Comparison of ENCODE assay signal across 16 mouse cellular contexts in genomic region chr16:96148834-96149233, GRCm38 (mm10). TPM values are rescaled to one million over a fixed set of nuclear protein-coding genes. Genes with fewer than 3 reads are reported as not detected.
DNase-seq lines count a peak whose midpoint lies in the region; ATAC-seq and TF ChIP-seq lines count a peak whose summit lies in the region.
"Had no signal": no experiment of that assay in that cellular context is flagged by ENCODE, and none has a peak within 500 bp of the region (broad histone marks: within the 10 kb centered on the region; RNA-seq: fewer than 3 reads in every experiment).

No protein-coding gene starts in this region.

- peak overlapping the region; percentile 79 for H3K27ac ChIP-seq in heart, embryonic 11.5 days (ENCODE audit: low read depth, low read length)
- peak overlapping the region; percentile 72; the same call in 1 of the 2 replicates for H3K27ac ChIP-seq in lung, embryonic 14.5 days (ENCODE audit: low read depth)
- peak overlapping the region; percentile 39 for H3K27ac ChIP-seq in embryonic facial prominence, embryonic 15.5 days (replicated peaks)
- peak overlapping the region; percentile 88 for H3K27ac ChIP-seq in stomach, postnatal 0 days (replicated peaks)
- no peak overlapping the region for H3K27ac ChIP-seq in liver, embryonic 12.5 days
- H3K27ac ChIP-seq: hindbrain, embryonic 10.5 days; midbrain, embryonic 13.5 days; neural tube, embryonic 12.5 days had no signal

- H3K36me3 ChIP-seq in heart, embryonic 11.5 days (ENCODE audit: control insufficient read depth, insufficient read depth, low read length) = no peaks in the 10 kb centered on the region
- H3K36me3 ChIP-seq in lung, embryonic 14.5 days (ENCODE audit: insufficient read depth) = peaks cover 7% of the 10 kb centered on the region; the same call in 1 of the 2 replicates
- 0 out of 2 replicates have a peak, but pooled peaks cover 3% of the 10 kb centered on the region for H3K36me3 ChIP-seq in embryonic facial prominence, embryonic 15.5 days
- no peaks in the 10 kb centered on the region; the same call in 1 of the 2 replicates for H3K36me3 ChIP-seq in stomach, postnatal 0 days (ENCODE audit: control insufficient read depth, insufficient read depth, low read length)
- H3K36me3 ChIP-seq in liver, embryonic 12.5 days = peaks cover 21% of the 10 kb centered on the region

- no peaks in the 10 kb centered on the region for H3K27me3 ChIP-seq in heart, embryonic 11.5 days (ENCODE audit: control insufficient read depth, insufficient read depth, low read length)
- no peaks in the 10 kb centered on the region for H3K27me3 ChIP-seq in lung, embryonic 14.5 days (ENCODE audit: insufficient read depth, low read length)
- no peaks in the 10 kb centered on the region for H3K27me3 ChIP-seq in embryonic facial prominence, embryonic 15.5 days
- H3K27me3 ChIP-seq in stomach, postnatal 0 days (ENCODE audit: control insufficient read depth, insufficient read depth, low read length) = no peaks in the 10 kb centered on the region
- 0 out of 2 replicates have a peak, but pooled peaks cover 3% of the 10 kb centered on the region for H3K27me3 ChIP-seq in liver, embryonic 12.5 days (replicated peaks)
- H3K27me3 ChIP-seq: midbrain, embryonic 13.5 days; neural tube, embryonic 12.5 days had no signal

- no peak for DNase-seq in heart, adult 18-20 months
- no peak for DNase-seq in lung, embryonic 14.5 days
- no peak for DNase-seq in lung, postnatal 4 days
- DNase-seq in stomach, postnatal 0 days (ENCODE audit: low spot score) = no peak
- DNase-seq in layer of hippocampus, adult 9-11 months = no peak
- DNase-seq: cerebellum, postnatal 10 days; kidney, postnatal 25 days; liver; thymus, postnatal 4 days had no signal

- TF ChIP-seq CTCF in lung, embryonic 14.5 days (IDR thresholded peaks at IDR 0.05; ENCODE audit: low read depth) = no peak
- TF ChIP-seq CTCF in stomach, postnatal 0 days (IDR thresholded peaks at IDR 0.05; ENCODE audit: low read depth) = no peak

- H3K4me3 ChIP-seq in heart, embryonic 11.5 days (ENCODE audit: low read depth, low read length) = no peak overlapping the region
- H3K4me3 ChIP-seq in lung, embryonic 14.5 days (ENCODE audit: low read depth, low read length) = no peak overlapping the region
- no peak overlapping the region for H3K4me3 ChIP-seq in embryonic facial prominence, embryonic 15.5 days (replicated peaks)
- H3K4me3 ChIP-seq in stomach, postnatal 0 days (ENCODE audit: low read depth, low read length) = no peak overlapping the region
- H3K4me3 ChIP-seq in liver, embryonic 12.5 days = no peak overlapping the region
- H3K4me3 ChIP-seq: hindbrain, embryonic 10.5 days; midbrain, embryonic 13.5 days; neural tube, embryonic 12.5 days had no signal

- H3K9ac ChIP-seq in heart, embryonic 11.5 days (ENCODE audit: low read depth, low read length) = peak overlapping the region; percentile 59
- no peak overlapping the region for H3K9ac ChIP-seq in lung, embryonic 14.5 days
- H3K9ac ChIP-seq in embryonic facial prominence, embryonic 15.5 days = no peak overlapping the region
- H3K9ac ChIP-seq in stomach, postnatal 0 days (ENCODE audit: low read length) = peak overlapping the region; percentile 27; the same call in 1 of the 2 replicates
- no peak overlapping the region for H3K9ac ChIP-seq in liver, embryonic 12.5 days
- H3K9ac ChIP-seq: neural tube, embryonic 12.5 days had no signal

- 42% methylated on average over 6 of the region's 6 CpGs for WGBS in heart, embryonic 11.5 days (ENCODE audit: insufficient replicate concordance)
- 56% methylated on average over 6 of the region's 6 CpGs for WGBS in lung, embryonic 14.5 days
- 65% methylated on average over 6 of the region's 6 CpGs for WGBS in embryonic facial prominence, embryonic 15.5 days
- 48% methylated on average over 6 of the region's 6 CpGs for WGBS in stomach, postnatal 0 days
- 64% methylated on average over 6 of the region's 6 CpGs for WGBS in liver, embryonic 12.5 days (ENCODE audit: insufficient replicate concordance)

- peaks cover 33% of the 10 kb centered on the region for H3K4me1 ChIP-seq in heart, embryonic 11.5 days (ENCODE audit: control insufficient read depth, insufficient read depth, low read length)
- H3K4me1 ChIP-seq in lung, embryonic 14.5 days (ENCODE audit: insufficient read depth) = no peaks in the 10 kb centered on the region
- peaks cover 28% of the 10 kb centered on the region for H3K4me1 ChIP-seq in embryonic facial prominence, embryonic 15.5 days
- peaks cover 10% of the 10 kb centered on the region; the same call in 1 of the 2 replicates for H3K4me1 ChIP-seq in stomach, postnatal 0 days (replicated peaks; ENCODE audit: control insufficient read depth, insufficient read depth)
- H3K4me1 ChIP-seq in liver, embryonic 12.5 days = peaks cover 33% of the 10 kb centered on the region

- peak overlapping the region; percentile 43 for H3K4me2 ChIP-seq in heart, embryonic 11.5 days
- no peak overlapping the region for H3K4me2 ChIP-seq in lung, embryonic 14.5 days
- H3K4me2 ChIP-seq in embryonic facial prominence, embryonic 15.5 days (replicated peaks) = no peak overlapping the region
- H3K4me2 ChIP-seq in stomach, postnatal 0 days (replicated peaks; ENCODE audit: low read depth) = no peak overlapping the region; the same call in 1 of the 2 replicates
- no peak overlapping the region for H3K4me2 ChIP-seq in liver, embryonic 12.5 days
- H3K4me2 ChIP-seq: midbrain, embryonic 13.5 days; neural tube, embryonic 12.5 days had no signal

- ATAC-seq in heart, embryonic 11.5 days (replicated peaks; ENCODE audit: insufficient number of reproducible peaks, low FRiP score, low TSS enrichment) = no peak
- no peak for ATAC-seq in lung, embryonic 14.5 days (ENCODE audit: insufficient read depth)
- ATAC-seq in embryonic facial prominence, embryonic 15.5 days (ENCODE audit: insufficient number of reproducible peaks, low FRiP score, low TSS enrichment, low read depth) = no peak
- no peak for ATAC-seq in stomach, postnatal 0 days (ENCODE audit: low FRiP score, low TSS enrichment)
- no peak for ATAC-seq in liver, embryonic 12.5 days
- ATAC-seq: lung, postnatal 0 days; midbrain, embryonic 13.5 days had no signal

- TF ChIP-seq EP300 in stomach, postnatal 0 days (optimal IDR thresholded peaks at IDR 0.05) = no peak

- H3K9me3 ChIP-seq in heart, embryonic 11.5 days (replicated peaks; ENCODE audit: control insufficient read depth, low read length) = no peaks in the 10 kb centered on the region
- no peaks in the 10 kb centered on the region for H3K9me3 ChIP-seq in lung, embryonic 14.5 days (ENCODE audit: low read depth, low read length)
- H3K9me3 ChIP-seq in embryonic facial prominence, embryonic 15.5 days (replicated peaks) = no peaks in the 10 kb centered on the region
- H3K9me3 ChIP-seq in stomach, postnatal 0 days (ENCODE audit: control insufficient read depth, low read length) = no peaks in the 10 kb centered on the region
- H3K9me3 ChIP-seq in liver, embryonic 12.5 days (replicated peaks) = no peaks in the 10 kb centered on the region
- H3K9me3 ChIP-seq: hindbrain, embryonic 10.5 days; midbrain, embryonic 13.5 days; neural tube, embryonic 12.5 days had no signal

RNA-seq across cellular contexts. Expression of gene Wrb, which starts 3.6 kb away (rescaled TPM):
- 84.1 and 96.5 TPM in 2 replicates for polyA plus RNA-seq in heart, embryonic 11.5 days (2014; fragmentation: Nextera tagmentation; extraction: Ambion mirVana)
- 10 to 100 TPM; 14.3 to 19.5 TPM for total RNA-seq in heart, adult 18-20 months (2021)
- 53.3 and 56.2 TPM in 2 replicates for polyA plus RNA-seq in lung, embryonic 14.5 days (2014; fragmentation: Nextera tagmentation; extraction: Ambion mirVana)
- 51.3 and 52.3 TPM in 2 replicates for polyA plus RNA-seq in embryonic facial prominence, embryonic 15.5 days (2015; fragmentation: Nextera tagmentation; extraction: Ambion mirVana)
- polyA plus RNA-seq in stomach, postnatal 0 days (2015; fragmentation: Nextera tagmentation; extraction: Ambion mirVana) = 29.9 and 33.1 TPM in 2 replicates
- 26.0 and 30.9 TPM in 2 replicates for polyA plus RNA-seq in liver, embryonic 12.5 days (2016; fragmentation: Nextera tagmentation; extraction: Ambion mirVana)

RNA-seq across cellular contexts. Expression of gene Hmgn1, which starts 21.3 kb away (rescaled TPM):
- 543 and 564 TPM in 2 replicates for polyA plus RNA-seq in heart, embryonic 11.5 days (2014; fragmentation: Nextera tagmentation; extraction: Ambion mirVana)
- 10 to 100 TPM; 46.5 to 57.6 TPM for total RNA-seq in heart, adult 18-20 months (2021)
- 746 and 786 TPM in 2 replicates for polyA plus RNA-seq in lung, embryonic 14.5 days (2014; fragmentation: Nextera tagmentation; extraction: Ambion mirVana)
- polyA plus RNA-seq in embryonic facial prominence, embryonic 15.5 days (2015; fragmentation: Nextera tagmentation; extraction: Ambion mirVana) = 557 and 581 TPM in 2 replicates
- polyA plus RNA-seq in stomach, postnatal 0 days (2015; fragmentation: Nextera tagmentation; extraction: Ambion mirVana) = 334 and 365 TPM in 2 replicates
- polyA plus RNA-seq in liver, embryonic 12.5 days (2016; fragmentation: Nextera tagmentation; extraction: Ambion mirVana) = 238 and 246 TPM in 2 replicates

RNA-seq across cellular contexts. Expression of gene Lca5l, which starts 43.2 kb away (rescaled TPM):
- 1.5 and 1.6 TPM in 2 replicates for polyA plus RNA-seq in heart, embryonic 11.5 days (2014; fragmentation: Nextera tagmentation; extraction: Ambion mirVana)
- under 1 TPM; 0.45 to 0.59 TPM for total RNA-seq in heart, adult 18-20 months (2021)
- polyA plus RNA-seq in lung, embryonic 14.5 days (2014; fragmentation: Nextera tagmentation; extraction: Ambion mirVana) = 1.1 and 1.9 TPM in 2 replicates
- 2.1 and 2.3 TPM in 2 replicates for polyA plus RNA-seq in embryonic facial prominence, embryonic 15.5 days (2015; fragmentation: Nextera tagmentation; extraction: Ambion mirVana)
- polyA plus RNA-seq in stomach, postnatal 0 days (2015; fragmentation: Nextera tagmentation; extraction: Ambion mirVana) = 1.1 and 1.4 TPM in 2 replicates
- 0.17 and 0.20 TPM in 2 replicates for polyA plus RNA-seq in liver, embryonic 12.5 days (2016; fragmentation: Nextera tagmentation; extraction: Ambion mirVana)

RNA-seq across cellular contexts. Expression of gene Sh3bgr, which starts 51.4 kb away (rescaled TPM):
- 664 and 687 TPM in 2 replicates for polyA plus RNA-seq in heart, embryonic 11.5 days (2014; fragmentation: Nextera tagmentation; extraction: Ambion mirVana)
- 100 to 1,000 TPM; 287 to 304 TPM for total RNA-seq in heart, adult 18-20 months (2021)
- polyA plus RNA-seq in lung, embryonic 14.5 days (2014; fragmentation: Nextera tagmentation; extraction: Ambion mirVana) = 1.9 and 6.6 TPM in 2 replicates
- polyA plus RNA-seq in embryonic facial prominence, embryonic 15.5 days (2015; fragmentation: Nextera tagmentation; extraction: Ambion mirVana) = 12.8 and 21.1 TPM in 2 replicates
- 32.1 and 35.6 TPM in 2 replicates for polyA plus RNA-seq in stomach, postnatal 0 days (2015; fragmentation: Nextera tagmentation; extraction: Ambion mirVana)
- 1.1 and 1.7 TPM in 2 replicates for polyA plus RNA-seq in liver, embryonic 12.5 days (2016; fragmentation: Nextera tagmentation; extraction: Ambion mirVana)

Comparison
In these comparisons a context has a peak if more than half of its experiments do, and no peak if none do; other contexts are left out.
1. H3K9ac ChIP-seq: peak in heart, embryonic 11.5 days (single experiment) and stomach, postnatal 0 days (single experiment); none in lung, embryonic 14.5 days (single experiment), embryonic facial prominence, embryonic 15.5 days (single experiment) and liver, embryonic 12.5 days (single experiment).